Mouse (Mus musculus) embryonic stem cell, embryonic (primary cell): Measurements from ENCODE around the gene Dnajb8.

ENCODE experiments used
- CTCF ChIA-PET, 4 experiments: fragments of 300-600 bp in 2 of 4; fragments of 350-600 bp in 2 of 4; sonication (Branson Sonifier 250); formaldehyde crosslinking; loops; one replicate each; lab custom pipeline; 2022; ENCODE audit warnings: inconsistent platforms in 2 of 4; lab: Charles Lee
- POLR2A ChIA-PET, 4 experiments: fragments of 300-600 bp in 2 of 4; fragments of 350-600 bp in 2 of 4; sonication (Branson Sonifier 250); formaldehyde crosslinking; loops; one replicate each; lab custom pipeline; 2022; ENCODE audit warnings: antibody characterized with exemption in 4 of 4, inconsistent platforms in 1 of 4; lab: Charles Lee

Dnajb8 gene

GRCm38 (mm10) chr6:88236513-88236912 is 14.4 kb downstream of the Dnajb8 start:
- ChIA-PET CTCF (interaction anchor here in 3 of 4 experiments (0.5 to 1.9 kb wide), 10 partner anchors 13 to 1150 kb away, joined by 3 to 8 read pairs (median 3); no protein-coding TSS in a partner anchor), POLR2A (interaction anchor here in 3 of 4 experiments (0.6 to 6.6 kb wide), 23 partner anchors 8 to 606 kb away, joined by 3 to 168 read pairs (median 4); partner anchors contain the start of genes Gata2 (in 2 of the 3), Abtb1 (in 1 of the 3), Rpn1 (in 1 of the 3) and Ruvbl1 (in 1 of the 3))

DNA sequence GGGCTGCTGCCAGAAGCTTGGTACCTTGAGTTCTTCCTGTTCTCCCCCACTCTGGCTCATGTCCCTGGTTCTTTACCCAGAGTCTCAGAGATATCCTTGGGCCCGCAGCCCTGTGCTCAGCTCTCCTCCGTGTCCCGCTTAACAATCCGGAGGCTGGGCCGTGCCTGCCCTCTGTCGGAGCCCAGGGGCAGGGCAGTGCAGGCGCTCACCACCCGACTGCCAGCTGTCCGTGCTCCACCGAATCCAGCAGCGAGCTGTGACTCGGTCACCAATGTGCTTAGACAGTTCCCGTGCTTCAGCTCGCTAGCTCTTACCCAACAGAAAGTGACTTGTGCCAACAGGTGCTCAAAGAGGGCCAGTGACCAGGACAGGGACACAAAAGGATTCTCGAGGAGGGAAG is 20.5 kb downstream of the Dnajb8 start:
- ChIA-PET POLR2A (interaction anchor here in 3 of 4 experiments (0.5 to 3.4 kb wide), 30 partner anchors 9 to 616 kb away, joined by 3 to 63 read pairs (median 4); partner anchors contain the start of genes Abtb1 (in 1 of the 3) and Gata2 (in 1 of the 3)), CTCF (interaction anchor here (0.5 to 2.3 kb wide), 74 partner anchors 9 to 674 kb away, joined by 3 to 29 read pairs (median 4); partner anchors contain the start of genes Dnajb8 (in 1 of the 4) and Hmces (in 1 of the 4))

GRCm38 (mm10) chr6:88249231-88249630 is 27.2 kb downstream of the Dnajb8 start:
- POLR2A ChIA-PET: interaction anchor here in 2 of 4 experiments (0.6 to 0.7 kb wide), 2 partner anchors 20 to 53 kb away, joined by 3 to 4 read pairs; no protein-coding TSS in a partner anchor
- CTCF ChIA-PET: interaction anchor here in 1 of 4 experiments (1.1 kb wide), 1 partner anchor 125 kb away, joined by 3 read pairs; no protein-coding TSS in a partner anchor

GRCm38 (mm10) chr6:88251396-88251795 is 29.3 kb downstream of the Dnajb8 start:
- POLR2A ChIA-PET: interaction anchor here in 1 of 4 experiments (1.4 to 1.8 kb wide), 2 partner anchors 9 to 19 kb away, joined by 3 to 8 read pairs; no protein-coding TSS in a partner anchor

GRCm38 (mm10) chr6:88251798-88252478 is 29.9 kb downstream of the Dnajb8 start:
- ChIA-PET POLR2A (interaction anchor here in 2 of 4 experiments (0.9 to 1.8 kb wide), 4 partner anchors 9 to 20 kb away, joined by 3 to 8 read pairs (median 3); no protein-coding TSS in a partner anchor), CTCF (interaction anchor here in 2 of 4 experiments (0.9 to 2.1 kb wide), 2 partner anchors 9 to 10 kb away, joined by 4 to 6 read pairs; no protein-coding TSS in a partner anchor)

More at GRCm38 (mm10) chr6:88251396-88251795, 29.3 kb downstream of the Dnajb8 start:
- CTCF ChIA-PET: interaction anchor here in 1 of 4 experiments (2.1 kb wide), 1 partner anchor 9 kb away, joined by 6 read pairs; no protein-coding TSS in a partner anchor

GRCm38 (mm10) chr6:88254082-88254481 is 32.0 kb downstream of the Dnajb8 start:
- ChIA-PET CTCF (no interaction called here), POLR2A (no interaction called here)

DNA sequence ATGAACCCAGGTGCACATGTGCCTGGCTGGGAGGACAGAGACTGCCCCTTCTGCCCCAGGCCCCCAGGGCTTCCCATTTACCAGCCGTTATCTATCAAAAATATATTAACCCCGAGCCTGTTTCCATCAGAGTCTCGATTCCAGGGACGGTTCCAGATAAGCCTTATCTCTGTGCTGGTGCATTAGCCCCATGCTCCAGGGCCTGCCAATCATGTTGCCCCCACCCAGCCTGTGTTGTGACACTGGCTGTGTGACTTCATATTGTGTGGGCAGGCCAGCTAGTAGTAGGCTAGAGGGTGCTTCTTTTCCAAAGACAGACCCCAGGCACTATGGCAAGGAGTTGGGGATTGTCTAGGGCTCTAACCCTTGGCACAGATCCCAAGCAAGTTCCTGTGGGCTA is 33.4 kb downstream of the Dnajb8 start:
- ChIA-PET CTCF (interaction anchor here in 1 of 4 experiments (3.1 kb wide), 1 partner anchor 13 kb away, joined by 9 read pairs; no protein-coding TSS in a partner anchor), POLR2A (interaction anchor here in 2 of 4 experiments (1.2 to 1.9 kb wide), 2 partner anchors 20 to 161 kb away, joined by 5 to 6 read pairs; no protein-coding TSS in a partner anchor)

- ChIA-PET CTCF (no interaction called here), POLR2A (interaction anchor here in 1 of 4 experiments (0.7 kb wide), 1 partner anchor 85 kb away, joined by 3 read pairs; no protein-coding TSS in a partner anchor)
Observed at GRCm38 (mm10) chr6:88259621-88260020, 37.6 kb downstream of the Dnajb8 start.

DNA sequence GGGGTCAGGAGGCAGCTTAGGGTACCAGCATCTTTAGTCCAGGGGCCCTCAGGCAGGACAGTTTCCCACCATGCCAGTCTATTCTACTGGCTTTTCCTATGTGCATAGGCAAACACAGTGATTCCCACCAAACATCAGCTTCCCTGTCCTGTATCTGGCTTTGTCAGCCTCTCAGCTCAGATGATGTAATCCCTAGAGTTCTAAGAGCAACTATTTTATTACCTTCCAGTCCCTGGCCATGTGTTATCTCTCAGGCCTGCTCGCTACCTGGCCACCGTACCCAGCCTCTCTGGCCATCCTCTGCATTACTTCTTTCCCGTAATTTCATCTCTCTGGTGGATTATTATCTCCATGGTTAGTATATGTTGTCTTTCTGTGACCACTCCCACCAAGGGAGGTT is 38.6 kb downstream of the Dnajb8 start:
- CTCF ChIA-PET: interaction anchor here in 2 of 4 experiments (0.6 to 1.0 kb wide), 2 partner anchors 19 to 137 kb away, joined by 3 read pairs; no protein-coding TSS in a partner anchor
- POLR2A ChIA-PET: interaction anchor here in 3 of 4 experiments (0.5 to 1.1 kb wide), 3 partner anchors 20 to 28 kb away, joined by 3 to 4 read pairs (median 3); no protein-coding TSS in a partner anchor

- ChIA-PET POLR2A (no interaction called here), CTCF (interaction anchor here in 1 of 4 experiments (1.2 kb wide), 1 partner anchor 20 kb away, joined by 3 read pairs; no protein-coding TSS in a partner anchor)
Observed at GRCm38 (mm10) chr6:88262160-88262559, 40.1 kb downstream of the Dnajb8 start.

GRCm38 (mm10) chr6:88265355-88265754 is 43.3 kb downstream of the Dnajb8 start:
- ChIA-PET CTCF (no interaction called here), POLR2A (interaction anchor here in 1 of 4 experiments (0.6 to 1.3 kb wide), 2 partner anchors 11 to 78 kb away, joined by 3 to 4 read pairs; no protein-coding TSS in a partner anchor)

DNA sequence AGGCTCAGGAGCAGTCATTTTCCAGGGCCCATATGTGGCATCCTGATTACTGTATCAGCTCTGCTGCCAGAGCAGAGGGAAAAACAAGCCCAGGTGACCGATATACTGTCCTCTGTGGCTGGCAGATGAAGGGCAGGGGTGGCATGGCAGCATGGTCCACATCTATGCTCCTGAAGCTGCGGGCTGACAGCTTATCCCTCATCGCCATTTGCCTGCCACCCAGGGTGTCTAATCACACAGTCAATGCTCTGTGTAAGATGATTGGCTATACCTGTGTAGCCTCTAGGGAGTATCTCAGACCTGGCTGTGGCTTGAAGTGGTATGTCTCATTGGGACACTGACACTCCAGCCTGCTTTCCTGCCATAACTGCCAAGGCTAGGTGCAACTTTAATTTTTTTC is 44.0 kb downstream of the Dnajb8 start:
- CTCF ChIA-PET: interaction anchor here in 1 of 4 experiments (0.6 kb wide), 1 partner anchor 882 kb away, joined by 3 read pairs; no protein-coding TSS in a partner anchor
- POLR2A ChIA-PET: interaction anchor here in 1 of 4 experiments (0.6 to 1.3 kb wide), 2 partner anchors 10 to 78 kb away, joined by 3 to 4 read pairs; no protein-coding TSS in a partner anchor

DNA sequence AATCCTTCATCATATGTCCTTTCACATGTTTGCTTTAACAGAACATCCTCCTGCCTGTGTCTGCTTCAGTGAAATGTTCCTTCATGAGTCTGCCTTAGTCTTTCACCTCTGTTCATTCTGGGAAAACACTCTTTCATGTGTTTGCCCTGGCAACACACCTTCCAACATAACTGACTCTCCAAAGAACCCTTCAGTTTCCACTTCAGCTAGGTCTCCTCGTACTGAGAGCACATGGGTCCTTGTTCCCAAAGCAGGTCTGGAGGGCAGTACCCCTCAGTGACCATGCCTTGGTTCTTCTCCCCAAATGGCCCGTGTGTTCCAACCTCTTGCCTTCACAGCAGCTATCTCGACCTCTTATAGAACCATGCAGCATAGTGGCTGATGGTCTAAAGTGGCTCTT is 45.0 kb downstream of the Dnajb8 start:
- ChIA-PET CTCF (no interaction called here), POLR2A (no interaction called here)

DNA sequence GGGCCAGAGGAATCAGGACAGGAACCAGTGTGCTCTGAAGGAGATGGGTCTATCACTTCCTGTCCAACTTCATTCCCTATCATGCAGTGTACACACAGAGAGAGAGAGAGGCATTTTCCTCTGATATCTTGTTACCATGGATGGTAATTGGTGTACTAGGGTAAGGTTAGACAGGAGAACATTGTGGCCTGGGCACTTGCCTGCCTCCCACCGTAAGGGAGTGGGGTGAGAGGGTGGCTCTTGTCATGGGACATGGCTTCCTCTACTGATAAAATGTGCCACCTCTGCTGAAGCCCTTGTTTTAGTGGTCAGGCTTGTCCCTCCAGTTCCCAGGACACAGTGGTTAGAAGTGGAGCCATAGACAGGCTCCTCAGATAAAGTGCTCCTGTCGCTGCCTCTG is 45.9 kb downstream of the Dnajb8 start:
- ChIA-PET CTCF (no interaction called here), POLR2A (no interaction called here)

GRCm38 (mm10) chr6:88274623-88275022 is 52.6 kb downstream of the Dnajb8 start:
- CTCF ChIA-PET: no interaction called here
- POLR2A ChIA-PET: interaction anchor here in 1 of 4 experiments (0.7 kb wide), 1 partner anchor 18 kb away, joined by 3 read pairs; no protein-coding TSS in a partner anchor

- ChIA-PET POLR2A (interaction anchor here in 2 of 4 experiments (0.6 to 1.4 kb wide), 2 partner anchors 10 to 378 kb away, joined by 4 read pairs; no protein-coding TSS in a partner anchor), CTCF (interaction anchor here in 1 of 4 experiments (1.4 kb wide), 1 partner anchor 34 kb away, joined by 3 read pairs; no protein-coding TSS in a partner anchor)
Observed at GRCm38 (mm10) chr6:88276221-88276620, 54.2 kb downstream of the Dnajb8 start.

- ChIA-PET POLR2A (interaction anchor here in 1 of 4 experiments (2.8 kb wide), 1 partner anchor 12 kb away, joined by 9 read pairs; no protein-coding TSS in a partner anchor), CTCF (no interaction called here)
Observed at GRCm38 (mm10) chr6:88277242-88277641, 55.2 kb downstream of the Dnajb8 start.

DNA sequence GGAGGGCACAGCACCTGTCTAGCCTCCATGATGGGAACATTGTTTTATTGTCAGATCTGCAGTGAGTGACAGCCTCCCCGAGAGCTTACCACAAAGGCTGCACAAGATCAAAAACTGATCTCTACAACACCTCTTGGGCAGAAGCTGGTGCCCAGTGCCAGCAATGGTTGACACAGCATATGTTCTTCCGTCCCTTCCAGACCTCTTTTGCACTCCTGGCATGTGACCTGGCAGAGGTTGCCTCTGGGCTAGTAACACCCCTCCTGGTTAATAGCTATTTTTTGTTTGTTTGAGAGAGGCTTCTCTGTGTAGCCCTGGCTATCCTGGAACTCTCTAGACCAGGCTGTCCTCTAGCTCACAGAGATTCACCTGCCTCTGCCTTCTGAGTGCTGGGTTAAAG is 56.1 kb downstream of the Dnajb8 start:
- CTCF ChIA-PET: interaction anchor here in 1 of 4 experiments (0.5 kb wide), 1 partner anchor 31 kb away, joined by 4 read pairs; no protein-coding TSS in a partner anchor
- POLR2A ChIA-PET: interaction anchor here in 1 of 4 experiments (2.8 kb wide), 1 partner anchor 11 kb away, joined by 9 read pairs; no protein-coding TSS in a partner anchor
